Mouse (Mus musculus) left cerebral cortex, adult 2 months (tissue): ENCODE results near the gene Rpl4. TPM values are rescaled to one million over a fixed set of nuclear protein-coding genes. Genes with fewer than 3 reads are reported as not detected.
A peak's percentile ranks its signal among the peaks of the same experiment; 100 is the strongest.

Experiments
- DNase-seq, 2 experiments: peaks; one replicate each; pipeline ENCODE4 v3.0.0; 2021 to 2022; ENCODE audit warnings: low spot score in 2 of 2, mixed read lengths in 1 of 2; ENCODE audit errors: extremely low spot score in 1 of 2
- H3K27ac ChIP-seq: fragments of 200-600 bp; 2 replicates; pipeline ENCODE4 v1.8.1; 2022
- H3K4me3 ChIP-seq: fragments of 200-600 bp; 2 replicates; pipeline ENCODE4 v1.8.1; 2022
- CTCF ChIP-seq: fragments of 200-600 bp; IDR thresholded peaks from 2 replicates; pipeline ENCODE4 v1.8.1; 2022; ENCODE audit warnings: antibody characterized with exemption, mild to moderate bottlenecking, moderate library complexity
- intact Hi-C: fragments of 180-260 bp; cut with DNase I; formaldehyde crosslinking; loops from one replicate; pipeline ENCODE4 v1.15.1; 2025
- microRNA-seq, 2 experiments: library from miRNA; unstranded; fragments of <30 nt; microRNA quantifications; one replicate each; pipeline ENCODE4 v1.2.0; 2021
- total RNA-seq, 2 experiments: library from RNA; stranded (reverse); gene quantifications; 2 replicates each; pipeline ENCODE4 v1.2.3; 2021

The Rpl4 gene
- total RNA-seq, 2 experiments from 2014 or later: 517 to 522 TPM

DNA sequence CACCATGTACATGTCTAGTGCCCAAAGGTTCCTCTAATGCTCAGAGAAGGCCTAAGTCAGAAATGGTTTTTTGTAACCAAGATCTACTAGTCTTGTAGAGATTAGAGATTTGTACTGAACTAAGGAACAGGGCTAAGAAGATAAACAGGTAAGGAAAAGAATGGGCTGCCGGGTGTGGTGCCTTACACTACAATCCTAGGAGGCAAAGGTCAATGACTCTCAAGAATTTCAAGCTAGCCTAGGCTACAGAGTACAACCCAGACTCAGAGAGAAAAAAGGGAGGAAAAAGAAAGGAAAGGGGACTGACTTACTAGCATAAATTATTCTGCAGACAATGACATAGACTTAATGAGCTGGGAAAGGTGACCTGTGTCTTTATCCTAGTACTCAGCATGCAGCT, 47.4 kb downstream of the Rpl4 start:
- intact Hi-C loops: no loop called here
- no peak overlapping the region for H3K4me3 ChIP-seq
- no peak for DNase-seq
- no peak overlapping the region for H3K27ac ChIP-seq
- TF ChIP-seq CTCF: no peak

DNA sequence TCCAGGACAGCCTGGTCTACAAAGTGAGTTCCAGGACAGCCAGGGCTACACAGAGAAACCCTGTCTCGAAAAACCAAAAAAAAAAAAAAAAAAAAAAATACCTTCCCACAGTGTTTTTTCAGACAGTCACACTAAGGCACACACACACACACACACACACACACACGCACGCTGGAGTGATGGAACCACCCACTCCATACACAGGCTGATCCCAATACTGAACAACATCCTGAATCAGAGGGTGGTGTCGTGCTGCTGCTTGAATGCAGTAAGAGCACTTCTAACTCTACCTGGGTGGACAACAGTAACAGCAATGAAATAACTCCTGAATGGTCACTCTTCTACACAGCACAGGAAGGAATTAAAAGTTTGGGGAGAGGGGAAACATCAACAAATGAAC, 48.3 kb downstream of the Rpl4 start:
- H3K27ac ChIP-seq: no peak overlapping the region
- no peak for DNase-seq
- no peak for TF ChIP-seq CTCF
- intact Hi-C loops: no loop called here
- H3K4me3 ChIP-seq: no peak overlapping the region

DNA sequence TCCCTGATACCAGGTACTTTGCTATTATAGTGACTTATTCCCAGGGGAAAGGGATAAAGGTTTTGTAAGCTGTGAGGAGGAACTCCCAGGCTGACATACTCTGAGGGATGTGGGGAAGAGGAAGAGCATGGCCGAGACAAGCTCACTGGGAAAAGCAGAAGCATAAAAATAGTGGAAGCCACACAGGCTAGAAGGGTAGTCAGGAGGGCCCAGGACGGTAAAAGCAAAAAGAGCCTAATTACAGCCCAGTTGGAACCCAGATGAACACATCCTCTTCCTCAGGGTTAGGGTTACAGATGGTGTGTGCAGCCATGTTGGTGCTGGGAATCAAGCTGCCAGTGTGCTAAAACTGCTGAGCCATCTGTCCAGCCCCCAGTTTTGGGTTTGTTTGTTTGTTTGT, 48.9 kb downstream of the Rpl4 start:
- H3K27ac ChIP-seq: peak overlapping the region; percentile 44; the same call in 1 of the 2 replicates
- TF ChIP-seq CTCF: no peak
- H3K4me3 ChIP-seq: no peak overlapping the region
- DNase-seq: no peak
- intact Hi-C loops: no loop called here

GRCm38 (mm10) chr9:64225805-64226204, 52.6 kb downstream of the Rpl4 start:
- no peak for DNase-seq
- no peak for TF ChIP-seq CTCF
- no peak overlapping the region for H3K4me3 ChIP-seq
- no peak overlapping the region for H3K27ac ChIP-seq
- intact Hi-C loops: no loop called here

GRCm38 (mm10) chr9:64227736-64228135, 54.6 kb downstream of the Rpl4 start:
- no peak for TF ChIP-seq CTCF
- no peak for DNase-seq
- intact Hi-C loops: no loop called here
- Histone ChIP-seq H3K27ac (no peak overlapping the region), H3K4me3 (no peak overlapping the region)

Small RNA genes within 50 kb of the gene (microRNA-seq; reads per million reads assigned to microRNA genes)
- gene Gm24106: 0 reads per million in 2 experiments

Other genes starting within 250 kb of the Rpl4 start
- 1 to 10 TPM; 2.6 to 2.8 TPM for gene Smad6, start 151.3 kb upstream of the Rpl4 start, total RNA-seq
- gene Lctl, start 56.2 kb upstream of the Rpl4 start, total RNA-seq: not detected
- 1 to 10 TPM; 3.8 to 4.4 TPM for gene Zwilch, start 271 bp upstream of the Rpl4 start, total RNA-seq
- gene Snapc5, start 5.9 kb downstream of the Rpl4 start, total RNA-seq: 10 to 100 TPM; 20.5 to 21.6 TPM
- 1 to 10 TPM; 1.5 TPM for gene Uchl4, start 61.8 kb downstream of the Rpl4 start, total RNA-seq
- gene Map2k1, start 80.3 kb downstream of the Rpl4 start, total RNA-seq: 100 to 1,000 TPM; 286 to 295 TPM
- gene Tipin, start 108.2 kb downstream of the Rpl4 start, total RNA-seq: 10 to 100 TPM; 12.9 to 20.2 TPM
- gene Dis3l, start 167.9 kb downstream of the Rpl4 start, total RNA-seq: 10 to 100 TPM; 24.3 to 29.6 TPM
- 10 to 100 TPM; 14.1 to 14.4 TPM for gene Megf11, start 212.3 kb downstream of the Rpl4 start, total RNA-seq